Mouse (Mus musculus) CH12.LX (cell line): ENCODE measurements around the gene Lpin1.

ENCODE experiments used
- CTCF ChIP-seq, 2 experiments: IDR thresholded peaks in 1 of 2; conservative IDR thresholded peaks in 1 of 2; 2 replicates each; pipeline ENCODE4 v1.5.1; 2011 to 2012; ENCODE audit warnings: low read depth in 2 of 2, low read length in 2 of 2, improper control_type of control experiment in 1 of 2, inconsistent platforms in 1 of 2, mild to moderate bottlenecking in 1 of 2, moderate library complexity in 1 of 2
- EP300 ChIP-seq: IDR thresholded peaks from 2 replicates; pipeline ENCODE4 v1.6.1; 2011; ENCODE audit warnings: low read length, improper control_type of control experiment
- HCFC1 ChIP-seq: IDR thresholded peaks from 2 replicates; pipeline ENCODE4 v1.6.1; 2012; ENCODE audit warnings: low read depth, mild to moderate bottlenecking, inconsistent platforms, low read length, improper control_type of control experiment
- KAT2A ChIP-seq: IDR thresholded peaks from 2 replicates; pipeline ENCODE4 v1.6.1; 2012; ENCODE audit warnings: low read length, improper control_type of control experiment, inconsistent platforms; ENCODE audit not compliant: insufficient replicate concordance
- MAX ChIP-seq: IDR thresholded peaks from 2 replicates; pipeline ENCODE4 v1.6.1; 2011; ENCODE audit warnings: low read length, improper control_type of control experiment
- MAZ ChIP-seq: IDR thresholded peaks from 2 replicates; pipeline ENCODE4 v1.6.1; 2012; ENCODE audit warnings: low read depth, mild to moderate bottlenecking, inconsistent platforms, low read length, improper control_type of control experiment, moderate library complexity
- MYC ChIP-seq: IDR thresholded peaks from 2 replicates; pipeline ENCODE4 v1.6.1; 2011; ENCODE audit warnings: low read depth, mild to moderate bottlenecking, improper control_type of control experiment, low read length
- POLR2A ChIP-seq: IDR thresholded peaks from 2 replicates; pipeline ENCODE4 v1.6.1; 2011; ENCODE audit warnings: low read depth, mild to moderate bottlenecking, improper control_type of control experiment, low read length
- TBP ChIP-seq: conservative IDR thresholded peaks from 2 replicates; pipeline ENCODE4 v1.6.1; 2011; ENCODE audit warnings: low read depth, low read length, improper control_type of control experiment
- TCF12 ChIP-seq: IDR thresholded peaks from 2 replicates; pipeline ENCODE4 v1.6.1; 2014; ENCODE audit warnings: low read depth, mild to moderate bottlenecking, inconsistent platforms, low read length, improper control_type of control experiment
- ZNF384 ChIP-seq: IDR thresholded peaks from 2 replicates; pipeline ENCODE4 v1.6.1; 2012; ENCODE audit warnings: low read depth, low read length, improper control_type of control experiment, inconsistent platforms

DNA sequence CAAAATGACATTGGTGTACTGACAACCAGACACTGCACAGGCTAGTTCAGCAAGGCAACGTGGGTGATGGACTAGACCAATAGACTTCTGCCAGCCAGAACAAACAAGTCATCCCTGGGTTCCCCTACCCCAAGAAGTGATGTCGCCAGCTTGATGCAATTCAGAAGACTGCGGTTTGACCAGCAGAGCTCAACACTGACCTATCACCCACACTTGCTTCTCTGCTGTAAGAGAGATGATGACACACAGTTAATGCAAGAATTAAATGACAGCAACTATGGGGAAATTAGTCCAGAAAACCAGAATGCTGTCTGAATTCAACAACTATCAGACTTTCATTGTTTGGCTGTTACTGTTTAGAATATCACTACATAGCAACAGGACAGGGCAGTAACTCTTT, 9.5 kb upstream of the Lpin1 start:
- TF ChIP-seq CTCF (conservative IDR thresholded peaks at IDR 0.05 in 1 of 2, IDR thresholded peaks at IDR 0.05 in 1 of 2; ENCODE audit: low read depth in 2 of 2, low read length in 2 of 2) (no peak), MYC (no peak), POLR2A (no peak), TCF12 (no peak), MAX (no peak), KAT2A (no peak), HCFC1 (no peak), MAZ (no peak), TBP (no peak), EP300 (no peak), ZNF384 (no peak)
